Mouse (Mus musculus) forebrain, embryonic 10.5 days (tissue): ENCODE measurements around the gene Itsn1. TPM values are rescaled to one million over a fixed set of nuclear protein-coding genes. Genes with fewer than 3 reads are reported as not detected.

Experiments used
- DNase-seq: peaks from one replicate; pipeline ENCODE4 v3.0.0-alpha.2; 2017; ENCODE audit warnings: low spot score; ENCODE audit errors: extremely low spot score
- H3K27ac ChIP-seq: fragments of 300-500 bp; sonication (generic); 2 replicates; pipeline ENCODE4 v1.5.1; 2016; ENCODE audit warnings: mild to moderate bottlenecking
- H3K27me3 ChIP-seq: fragments of 300-500 bp; sonication (generic); 2 replicates; pipeline ENCODE4 v1.6.1; 2016; ENCODE audit warnings: mild to moderate bottlenecking; ENCODE audit not compliant: poor library complexity, severe bottlenecking
- H3K36me3 ChIP-seq: fragments of 300-500 bp; sonication (generic); replicated peaks from 2 replicates; pipeline ENCODE4 v1.6.1; 2016; ENCODE audit warnings: mild to moderate bottlenecking, moderate library complexity
- H3K4me1 ChIP-seq: fragments of 300-500 bp; sonication (generic); 2 replicates; pipeline ENCODE4 v1.6.1; 2016
- H3K4me3 ChIP-seq: fragments of 300-500 bp; sonication (generic); 2 replicates; pipeline ENCODE4 v1.5.1; 2016; ENCODE audit warnings: mild to moderate bottlenecking, moderate library complexity
- H3K9me3 ChIP-seq: fragments of 300-500 bp; sonication (generic); 2 replicates; pipeline ENCODE4 v1.6.1; 2016; ENCODE audit warnings: mild to moderate bottlenecking, moderate library complexity
- WGBS: fragments of 180-500 bp; shearing (Covaris S2); methylation state at CpG from one replicate; pipeline ENCODE4 v1.1.7; 2016; 5-methylcytosine and 5-hydroxymethylcytosine counted together
- polyA plus RNA-seq: library from polyadenylated mRNA; unstranded; fragments of >200 nt; fragmentation: Nextera tagmentation; extraction: Ambion mirVana; gene quantifications from 2 replicates; pipeline ENCODE4 v1.2.1, GENCODE M21; 2016

Itsn1 gene
- polyA plus RNA-seq, 1 experiment from 2014 or later, result 38.7 TPM

GRCm38 (mm10) chr16:91882168-91882859 is 153.2 kb downstream of the Itsn1 start:
- no peaks in the 10 kb centered on the region for H3K27me3 ChIP-seq
- 0 out of 2 replicates have a peak, but pooled peaks cover 4% of the 10 kb centered on the region for H3K9me3 ChIP-seq
- no peak overlapping the region for H3K4me3 ChIP-seq
- peaks cover 21% of the 10 kb centered on the region for H3K4me1 ChIP-seq
- 0 out of 2 replicates have a peak, but pooled peaks cover 9% of the 10 kb centered on the region for H3K36me3 ChIP-seq
- 80% methylated on average over 9 of the region's 9 CpGs for WGBS
- no peak for DNase-seq
- 0 out of 2 replicates have a peak overlapping the region, but pooled peaks have one; percentile 6 for H3K27ac ChIP-seq

GRCm38 (mm10) chr16:91883636-91884035 is 154.6 kb downstream of the Itsn1 start:
- 93% methylated on average over 2 of the region's 2 CpGs for WGBS
- Histone ChIP-seq H3K4me3 (no peak overlapping the region), H3K27me3 (no peaks in the 10 kb centered on the region), H3K27ac (no peak overlapping the region), H3K9me3 (0 out of 2 replicates have a peak, but pooled peaks cover 4% of the 10 kb centered on the region), H3K4me1 (peaks cover 21% of the 10 kb centered on the region), H3K36me3 (0 out of 2 replicates have a peak, but pooled peaks cover 9% of the 10 kb centered on the region)
- no peak for DNase-seq

DNA sequence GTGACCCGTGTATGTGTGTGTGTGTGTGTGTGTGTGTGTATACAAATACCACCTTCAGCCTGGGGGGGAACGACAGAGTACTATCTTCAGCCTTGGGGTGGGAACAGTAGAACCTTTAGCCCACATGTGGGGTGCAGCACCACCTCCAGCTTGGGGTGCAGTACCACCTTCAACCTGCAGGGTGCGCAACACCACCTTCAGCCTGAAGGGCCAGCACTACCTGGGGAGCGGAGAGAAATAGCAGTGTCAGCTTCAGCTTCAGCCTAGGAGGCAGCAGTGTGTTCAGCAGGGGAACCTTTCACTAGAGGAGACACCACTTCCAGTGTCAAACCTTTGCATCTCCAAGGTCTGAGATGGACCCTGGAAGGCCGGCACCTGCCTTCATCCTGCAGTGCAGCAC is 155.1 kb downstream of the Itsn1 start:
- 0 out of 2 replicates have a peak, but pooled peaks cover 9% of the 10 kb centered on the region for H3K36me3 ChIP-seq
- no peaks in the 10 kb centered on the region for H3K27me3 ChIP-seq
- peaks cover 21% of the 10 kb centered on the region for H3K4me1 ChIP-seq
- 0 out of 2 replicates have a peak, but pooled peaks cover 4% of the 10 kb centered on the region for H3K9me3 ChIP-seq
- DNase-seq, result no peak
- H3K4me3 ChIP-seq, result no peak overlapping the region
- H3K27ac ChIP-seq, result 0 out of 2 replicates have a peak overlapping the region, but pooled peaks have one; percentile 15
- 55% methylated on average over 5 of the region's 5 CpGs for WGBS

- peak overlapping the region; percentile 29 for H3K4me3 ChIP-seq
- H3K36me3 ChIP-seq, result 0 out of 2 replicates have a peak, but pooled peaks cover 9% of the 10 kb centered on the region
- peak; percentile 30 for DNase-seq
- peak overlapping the region; percentile 59 for H3K27ac ChIP-seq
- no peaks in the 10 kb centered on the region for H3K27me3 ChIP-seq
- WGBS, result 5% methylated on average over 17 of the region's 19 CpGs
- 0 out of 2 replicates have a peak, but pooled peaks cover 4% of the 10 kb centered on the region for H3K9me3 ChIP-seq
- peaks cover 25% of the 10 kb centered on the region for H3K4me1 ChIP-seq
Observed at GRCm38 (mm10) chr16:91885389-91886122, 156.5 kb downstream of the Itsn1 start.

DNA sequence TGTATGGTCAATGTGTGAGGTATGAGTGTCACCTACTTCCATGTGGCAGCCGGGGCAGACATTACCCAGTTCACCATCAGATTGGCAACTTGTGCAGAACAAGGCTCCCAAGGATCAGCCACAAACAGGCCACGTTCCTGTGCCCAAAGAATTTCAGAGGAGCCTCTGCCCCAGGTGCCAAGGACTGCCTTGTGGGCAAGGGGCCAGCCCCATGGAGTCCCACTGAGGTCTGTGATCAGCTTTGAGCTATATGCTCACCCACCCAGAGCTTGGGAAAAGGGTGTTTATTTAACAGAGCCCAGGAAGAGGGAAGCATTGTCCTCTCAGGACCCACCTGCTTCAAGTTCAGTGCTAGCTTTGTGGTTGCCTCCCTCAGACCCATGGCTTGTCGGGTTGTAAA is 159.3 kb downstream of the Itsn1 start:
- DNase-seq, result no peak
- WGBS, result 90% methylated on average over 3 of the region's 3 CpGs

GRCm38 (mm10) chr16:91889831-91890230 is 160.8 kb downstream of the Itsn1 start:
- no peaks in the 10 kb centered on the region for H3K36me3 ChIP-seq
- no peaks in the 10 kb centered on the region for H3K9me3 ChIP-seq
- 83% methylated on average over 12 of the region's 12 CpGs for WGBS
- H3K4me3 ChIP-seq, result no peak overlapping the region
- no peak overlapping the region for H3K27ac ChIP-seq
- no peak for DNase-seq
- H3K27me3 ChIP-seq, result no peaks in the 10 kb centered on the region
- peaks cover 15% of the 10 kb centered on the region for H3K4me1 ChIP-seq

More for the DNA sequence above, 159.3 kb downstream of the Itsn1 start:
- Histone ChIP-seq H3K4me1 (peaks cover 16% of the 10 kb centered on the region), H3K36me3 (no peaks in the 10 kb centered on the region), H3K4me3 (no peak overlapping the region), H3K9me3 (no peaks in the 10 kb centered on the region), H3K27ac (no peak overlapping the region), H3K27me3 (no peaks in the 10 kb centered on the region)

DNA sequence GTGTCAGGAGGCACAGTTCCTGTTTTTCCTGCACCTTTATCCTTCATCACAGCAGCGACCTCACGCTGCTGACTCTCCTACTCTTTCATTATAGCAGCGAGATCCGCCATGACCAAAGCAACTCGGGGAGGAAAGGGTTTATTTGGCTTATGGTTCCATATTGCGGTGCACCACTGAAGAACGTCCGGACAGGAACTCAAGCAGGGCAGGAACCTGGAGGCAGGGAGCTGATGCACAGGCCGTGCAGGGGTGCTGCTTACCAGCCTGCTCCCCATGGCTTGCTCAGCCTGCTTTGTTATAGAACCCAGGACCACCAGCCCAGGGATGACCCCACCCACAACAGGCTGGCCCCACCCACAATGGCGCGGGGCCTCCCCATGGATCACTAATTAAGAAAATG is 162.1 kb downstream of the Itsn1 start:
- no peak for DNase-seq
- no peaks in the 10 kb centered on the region for H3K9me3 ChIP-seq
- no peak overlapping the region for H3K4me3 ChIP-seq
- H3K27me3 ChIP-seq, result no peaks in the 10 kb centered on the region
- no peak overlapping the region for H3K27ac ChIP-seq
- peaks cover 9% of the 10 kb centered on the region for H3K4me1 ChIP-seq
- 87% methylated on average over 11 of the region's 11 CpGs for WGBS
- H3K36me3 ChIP-seq, result no peaks in the 10 kb centered on the region

GRCm38 (mm10) chr16:91896426-91896830 is 167.3 kb downstream of the Itsn1 start:
- Histone ChIP-seq H3K4me1 (peaks cover 27% of the 10 kb centered on the region), H3K27ac (no peak overlapping the region), H3K36me3 (no peaks in the 10 kb centered on the region), H3K4me3 (no peak overlapping the region), H3K27me3 (no peaks in the 10 kb centered on the region), H3K9me3 (no peaks in the 10 kb centered on the region)
- WGBS, result 85% methylated on average over 6 of the region's 6 CpGs
- DNase-seq, result no peak

DNA sequence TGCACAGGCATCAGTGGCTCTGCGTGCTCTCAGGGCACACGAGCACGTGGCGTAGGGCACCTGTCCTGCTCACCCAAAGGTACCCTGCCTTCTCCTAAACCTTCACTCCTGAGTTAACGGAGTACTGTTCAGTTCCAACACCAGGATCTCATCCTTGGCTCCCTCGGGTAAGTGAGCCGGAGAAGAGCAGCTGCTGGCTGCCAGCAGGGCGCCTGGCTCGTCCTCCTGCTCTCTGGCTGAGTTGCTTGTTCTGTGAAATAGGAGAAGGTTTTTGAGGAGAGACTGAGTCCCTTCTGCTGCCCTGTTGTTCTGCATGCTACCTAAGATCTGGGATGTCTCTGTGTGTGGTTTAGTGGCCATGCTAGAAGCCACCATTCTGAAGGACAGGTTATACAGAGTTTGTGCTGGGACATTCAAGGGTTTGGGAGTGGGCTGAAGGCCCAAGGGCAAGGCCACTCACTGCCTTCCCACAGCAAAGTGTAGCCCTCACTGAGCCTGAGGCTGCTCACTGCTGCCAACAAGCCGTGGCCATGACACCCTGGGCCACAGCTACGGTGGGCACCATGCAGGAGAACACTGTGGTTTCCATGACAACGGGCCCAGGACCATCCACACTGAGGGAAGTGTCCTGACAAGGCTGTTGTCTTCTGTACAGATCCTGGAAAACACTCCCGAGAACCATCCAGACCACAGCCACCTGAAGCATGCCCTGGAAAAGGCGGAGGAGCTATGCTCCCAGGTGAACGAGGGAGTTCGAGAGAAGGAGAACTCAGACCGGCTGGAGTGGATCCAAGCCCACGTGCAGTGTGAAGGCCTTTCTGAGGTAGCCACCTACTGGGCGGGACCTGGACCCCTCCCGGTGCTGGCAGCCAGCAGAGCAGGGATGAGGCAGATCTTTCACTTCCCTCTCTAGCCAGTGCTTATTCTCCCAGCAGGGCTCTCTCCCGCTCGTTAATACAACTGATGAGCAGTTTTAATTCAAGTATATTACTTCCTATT is 170.1 kb downstream of the Itsn1 start:
- no peaks in the 10 kb centered on the region for H3K9me3 ChIP-seq
- H3K4me3 ChIP-seq, result no peak overlapping the region
- no peaks in the 10 kb centered on the region for H3K36me3 ChIP-seq
- peak overlapping the region; percentile 48 for H3K27ac ChIP-seq
- no peak for DNase-seq
- peaks cover 27% of the 10 kb centered on the region for H3K4me1 ChIP-seq
- WGBS, result 64% methylated on average over 22 of the region's 22 CpGs
- no peaks in the 10 kb centered on the region for H3K27me3 ChIP-seq

DNA sequence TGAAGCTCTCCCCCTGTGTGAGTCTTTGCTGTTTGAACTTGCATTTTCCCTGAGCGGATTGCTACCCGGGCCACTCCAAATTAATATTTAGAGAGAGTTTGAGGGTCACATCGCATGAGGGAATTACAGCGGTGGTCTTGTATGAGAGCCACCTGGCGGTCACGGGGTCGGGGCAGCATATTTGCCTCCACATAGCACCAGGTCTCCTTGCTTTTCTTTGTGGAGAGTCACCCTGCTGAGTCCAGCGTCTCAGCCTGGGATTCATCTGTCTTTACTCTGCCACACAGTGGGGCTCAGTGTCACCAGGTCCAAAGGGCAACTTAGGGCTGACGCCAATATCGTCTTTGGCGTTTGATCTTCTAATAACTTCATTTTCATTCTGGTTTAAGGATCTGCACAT is 171.2 kb downstream of the Itsn1 start:
- H3K27me3 ChIP-seq, result no peaks in the 10 kb centered on the region
- H3K4me3 ChIP-seq, result no peak overlapping the region
- no peak overlapping the region for H3K27ac ChIP-seq
- peaks cover 27% of the 10 kb centered on the region for H3K4me1 ChIP-seq
- no peak for DNase-seq
- H3K9me3 ChIP-seq, result no peaks in the 10 kb centered on the region
- no peaks in the 10 kb centered on the region for H3K36me3 ChIP-seq
- 59% methylated on average over 11 of the region's 11 CpGs for WGBS

GRCm38 (mm10) chr16:91903801-91904506 is 174.9 kb downstream of the Itsn1 start:
- no peak for DNase-seq
- no peaks in the 10 kb centered on the region for H3K27me3 ChIP-seq
- no peaks in the 10 kb centered on the region for H3K9me3 ChIP-seq
- no peaks in the 10 kb centered on the region for H3K36me3 ChIP-seq
- no peak overlapping the region for H3K4me3 ChIP-seq
- H3K27ac ChIP-seq, result no peak overlapping the region
- WGBS, result 96% methylated on average over 13 of the region's 13 CpGs
- H3K4me1 ChIP-seq, result peaks cover 14% of the 10 kb centered on the region
